Mouse (Mus musculus) naive thymus-derived CD4-positive, alpha-beta T cell, adult 2 months (primary cell): ENCODE measurements at regions not wholly inside any gene's neighbourhood (a gene's known extent, or its start where the extent isn't known, plus 50 kb on each side); places are given as distances from the start of the nearest gene placed in this dataset.

Experiments
- DNase-seq: peaks from one replicate; pipeline ENCODE4 v3.0.0-alpha.2; 2011; ENCODE audit warnings: low read depth

- DNase-seq: no peak
Measured at GRCm38 (mm10) chr10:117515039-117515438, 114.3 kb upstream of the Cpm start.

- no peak for DNase-seq
Measured at GRCm38 (mm10) chr10:117513925-117514546, 115.3 kb upstream of the Cpm start.

- no peak for DNase-seq
Measured at GRCm38 (mm10) chr10:117512424-117513257, 116.7 kb upstream of the Cpm start.

- DNase-seq: no peak
Measured at GRCm38 (mm10) chr10:117511483-117512406, 117.6 kb upstream of the Cpm start.

- DNase-seq: no peak
Measured at GRCm38 (mm10) chr10:117510529-117511482, 118.5 kb upstream of the Cpm start.

GRCm38 (mm10) chr10:117510224-117510486 is 119.1 kb upstream of the Cpm start:
- DNase-seq: no peak

- no peak for DNase-seq
Measured at GRCm38 (mm10) chr10:117509431-117510223, 119.7 kb upstream of the Cpm start.

GRCm38 (mm10) chr10:117506252-117506992 is 122.9 kb upstream of the Cpm start:
- no peak for DNase-seq

DNA sequence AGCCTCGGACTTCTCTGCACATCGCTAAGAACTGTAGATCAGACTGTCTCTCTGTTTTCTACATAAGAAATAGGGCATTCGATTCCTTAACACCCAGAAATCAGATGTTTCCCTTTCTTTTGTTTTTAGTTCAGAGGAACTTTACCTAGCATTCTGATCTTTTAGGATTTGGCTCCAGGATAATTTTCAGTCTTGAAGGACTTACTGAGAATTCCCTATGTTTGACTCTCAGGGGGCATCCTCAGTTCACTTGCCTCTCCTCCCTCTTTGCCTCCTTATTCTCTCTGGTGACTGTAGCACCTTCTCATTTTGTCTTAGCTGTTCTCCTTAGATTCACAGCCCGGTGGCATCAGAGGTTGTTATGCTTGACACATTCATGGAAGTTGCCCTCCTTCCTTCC is 123.8 kb upstream of the Cpm start:
- DNase-seq: no peak

DNA sequence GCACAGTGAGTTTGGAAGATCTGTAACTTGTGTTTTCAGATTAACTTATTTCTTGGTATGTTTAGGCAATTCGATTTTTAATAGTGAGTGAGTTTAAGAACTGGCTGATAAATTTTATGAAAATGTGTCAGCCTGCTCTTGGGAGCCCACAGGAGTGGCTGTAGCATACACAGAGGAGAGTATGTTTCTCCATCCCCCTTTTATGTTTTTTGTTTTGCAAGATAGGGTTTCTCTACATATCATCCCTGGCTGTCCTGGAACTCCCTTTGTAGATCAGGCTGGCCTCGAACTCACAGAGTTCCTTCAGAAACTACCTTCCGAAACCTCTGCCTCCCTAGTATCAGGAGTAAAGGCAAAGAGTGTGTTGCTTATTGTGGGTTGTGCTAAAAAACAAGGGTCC is 124.2 kb upstream of the Cpm start:
- DNase-seq: no peak

DNA sequence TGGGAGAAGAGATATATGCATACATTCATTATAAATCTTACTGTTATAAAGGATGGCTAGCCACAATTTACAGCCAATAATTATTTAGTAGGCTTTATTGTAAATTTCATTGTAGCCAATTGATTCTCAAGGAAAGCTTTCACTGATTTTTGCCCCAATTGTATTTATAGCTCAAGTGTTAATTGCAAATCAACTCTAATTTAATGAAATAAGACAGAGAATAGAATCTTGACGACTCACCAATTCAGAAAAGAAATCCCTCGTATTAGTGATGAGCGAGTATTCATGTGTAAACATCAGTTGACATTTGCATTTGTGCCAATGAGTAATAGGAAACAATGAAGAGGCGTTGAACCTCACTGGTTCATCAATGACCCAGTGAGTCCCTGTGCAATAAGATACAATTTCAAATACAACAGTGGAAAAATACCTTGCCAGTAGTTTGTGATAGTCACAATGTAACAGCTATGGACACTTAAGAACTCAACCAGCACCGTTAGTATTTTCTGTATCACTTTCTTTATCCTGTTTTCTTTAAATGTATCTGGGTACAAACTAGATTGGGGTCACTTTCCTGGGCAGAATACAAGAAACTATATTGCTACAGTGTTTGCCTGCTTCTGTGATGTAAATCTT is 124.6 kb upstream of the Cpsf6 start:
- DNase-seq: no peak

GRCm38 (mm10) chr10:117503222-117504184 is 123.7 kb upstream of the Cpsf6 start:
- DNase-seq: no peak

GRCm38 (mm10) chr10:117502731-117503130 is 122.9 kb upstream of the Cpsf6 start:
- DNase-seq: no peak

GRCm38 (mm10) chr10:117502135-117502534 is 122.3 kb upstream of the Cpsf6 start:
- DNase-seq: no peak

- no peak for DNase-seq
Measured at GRCm38 (mm10) chr10:117501426-117501825, 121.6 kb upstream of the Cpsf6 start.

- no peak for DNase-seq
Measured at GRCm38 (mm10) chr10:117500457-117501108, 120.8 kb upstream of the Cpsf6 start.

GRCm38 (mm10) chr10:117499864-117500453 is 120.1 kb upstream of the Cpsf6 start:
- DNase-seq: no peak
